Mouse (Mus musculus) gonadal fat pad, adult 2 months (tissue): ENCODE measurements around the gene Gale. TPM values are rescaled to one million over a fixed set of nuclear protein-coding genes. Genes with fewer than 3 reads are reported as not detected.

ENCODE experiments used
- DNase-seq: peaks from one replicate; pipeline ENCODE4 v3.0.0-alpha.2; 2012; ENCODE audit warnings: low read depth
- polyA plus RNA-seq: library from polyadenylated mRNA; depleted of rRNA; stranded (reverse); fragments of >200 nt; gene quantifications from 2 replicates; pipeline ENCODE4 v1.2.3, GENCODE M21; 2012

The Gale gene
- polyA plus RNA-seq, 1 experiment = 68.5 TPM

DNA sequence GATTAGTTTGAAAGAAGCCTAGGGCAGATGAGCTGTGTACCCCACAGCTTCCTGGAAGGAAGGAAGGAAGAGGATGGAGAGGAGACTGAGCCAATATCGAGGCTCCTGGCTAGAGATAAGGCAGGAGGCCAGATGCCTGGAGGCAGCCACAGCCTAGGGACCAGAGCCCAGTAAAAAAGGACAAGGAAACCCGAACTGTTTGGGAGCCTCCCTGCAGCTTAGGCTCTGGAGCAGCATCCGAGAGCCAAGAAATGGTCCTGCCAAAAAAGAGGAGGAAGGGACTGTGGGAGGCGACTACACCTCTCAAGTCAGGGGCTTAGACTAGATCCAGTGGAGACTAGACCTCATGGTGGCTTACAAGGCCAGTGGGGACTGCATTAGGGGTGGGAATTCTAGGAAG is 20.1 kb upstream of the Gale start:
- DNase-seq = no peak

DNA sequence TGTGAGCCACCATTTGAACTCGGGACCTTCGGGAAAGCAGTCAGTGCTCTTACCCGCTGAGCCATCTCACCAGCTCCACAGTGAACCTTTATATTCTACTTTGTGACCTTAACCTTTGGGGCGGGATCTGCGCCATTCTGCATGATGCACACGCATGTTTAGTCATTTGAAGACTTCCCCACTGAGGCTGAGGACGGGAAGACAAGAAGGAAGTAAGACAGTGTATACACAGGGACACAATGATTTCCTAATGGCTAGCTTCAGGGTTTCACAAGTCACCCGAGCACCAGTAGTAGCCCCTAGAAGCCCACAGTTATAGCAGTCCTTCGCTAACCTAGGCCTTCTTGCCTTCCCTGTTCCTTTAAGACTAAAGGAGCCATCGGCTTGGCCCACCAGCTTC is 17.8 kb upstream of the Gale start:
- no peak for DNase-seq

DNA sequence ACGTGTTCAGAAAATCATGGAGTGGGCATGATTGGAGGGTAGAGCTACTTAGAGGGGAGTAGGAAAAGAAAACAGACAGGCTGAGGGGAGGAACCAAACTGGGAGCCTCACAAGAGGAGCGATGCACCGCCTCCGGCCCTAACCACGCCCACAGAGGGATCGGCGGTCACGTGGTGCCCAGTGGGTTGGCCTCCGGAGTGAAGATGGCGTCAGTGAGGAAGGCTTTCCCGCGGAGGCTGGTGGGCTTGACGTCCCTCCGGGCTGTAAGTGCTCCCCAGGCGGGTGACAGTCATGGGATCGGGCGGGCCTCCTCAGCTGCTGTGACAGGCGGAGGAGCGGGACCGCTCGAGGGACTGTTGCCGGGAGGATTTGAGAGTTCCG is 17.3 kb upstream of the Gale start, which contains the start of gene Hmgcl:
Gene Hmgcl, plus strand, starts transcription at position 171 of the 381 bp plus-strand sequence.
- no peak for DNase-seq

DNA sequence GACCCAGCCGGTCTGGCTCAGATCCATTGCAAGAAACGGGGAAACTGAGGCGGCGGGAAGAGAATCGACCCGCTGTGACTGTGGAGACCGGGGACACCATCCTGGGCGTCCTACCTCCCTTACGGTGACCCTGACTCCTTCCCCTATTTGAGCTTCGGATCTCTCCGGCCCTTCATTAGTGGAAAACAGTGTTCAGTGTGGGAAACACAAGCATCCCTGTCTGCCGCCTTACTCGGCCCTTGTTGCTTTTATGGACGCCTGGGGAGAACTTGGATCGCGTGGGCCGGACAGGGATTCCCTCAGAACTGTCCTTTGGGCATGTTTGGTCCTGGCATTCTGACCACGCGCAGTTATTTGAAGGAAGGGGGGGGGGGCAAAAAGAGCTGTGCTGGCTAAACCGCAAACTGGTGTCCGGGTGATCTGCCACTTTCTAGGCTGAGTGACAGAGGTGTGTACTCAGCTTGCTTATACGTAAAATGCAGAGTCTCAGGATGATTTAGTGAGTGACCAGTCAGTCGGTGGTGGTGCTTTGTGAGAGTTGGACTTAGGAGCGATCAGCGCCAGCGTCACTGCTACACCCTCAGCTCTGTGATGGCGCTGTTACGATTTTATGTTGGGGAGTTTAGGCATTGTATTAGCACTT is 16.7 kb upstream of the Gale start:
- DNase-seq = no peak

DNA sequence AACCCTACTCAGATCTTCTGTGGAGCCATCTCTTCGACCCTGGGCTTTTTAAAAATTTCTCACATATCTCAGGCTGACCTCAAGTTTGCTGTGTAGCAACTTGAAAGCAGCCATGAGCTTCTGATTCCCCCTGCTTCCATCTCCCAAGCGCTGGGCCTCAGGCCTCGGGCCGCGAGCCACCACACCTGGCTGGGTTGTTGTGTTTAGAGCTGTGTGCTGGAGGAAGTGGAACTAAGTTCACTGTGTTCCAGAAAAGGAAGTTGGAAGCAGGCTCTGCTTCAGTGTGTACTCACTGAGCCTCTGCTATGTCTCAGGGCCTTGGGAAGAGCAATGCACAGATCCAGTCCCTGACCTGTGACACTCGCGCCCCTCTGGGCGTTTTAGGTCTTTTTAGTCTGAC is 15.4 kb upstream of the Gale start:
- DNase-seq = no peak

DNA sequence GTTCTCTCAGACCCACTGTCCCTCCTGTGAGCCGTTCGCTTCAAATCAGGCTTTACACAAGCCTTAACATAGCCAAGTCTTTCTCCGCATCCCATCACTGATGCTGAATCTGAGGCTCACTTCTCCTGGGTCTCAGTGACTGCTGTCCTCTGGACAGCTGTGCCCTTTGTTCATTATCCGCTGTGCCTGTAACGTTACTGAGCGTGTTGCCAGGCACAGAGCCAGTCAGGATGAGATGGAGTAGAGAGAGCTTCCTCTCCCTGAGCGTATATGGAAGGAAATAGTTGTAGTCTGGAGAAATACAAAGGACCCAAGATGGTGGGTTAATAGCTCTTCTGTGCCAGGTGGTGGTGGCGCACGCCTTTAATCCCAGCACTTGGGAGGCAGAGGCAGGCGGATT is 14.1 kb upstream of the Gale start:
- no peak for DNase-seq

DNA sequence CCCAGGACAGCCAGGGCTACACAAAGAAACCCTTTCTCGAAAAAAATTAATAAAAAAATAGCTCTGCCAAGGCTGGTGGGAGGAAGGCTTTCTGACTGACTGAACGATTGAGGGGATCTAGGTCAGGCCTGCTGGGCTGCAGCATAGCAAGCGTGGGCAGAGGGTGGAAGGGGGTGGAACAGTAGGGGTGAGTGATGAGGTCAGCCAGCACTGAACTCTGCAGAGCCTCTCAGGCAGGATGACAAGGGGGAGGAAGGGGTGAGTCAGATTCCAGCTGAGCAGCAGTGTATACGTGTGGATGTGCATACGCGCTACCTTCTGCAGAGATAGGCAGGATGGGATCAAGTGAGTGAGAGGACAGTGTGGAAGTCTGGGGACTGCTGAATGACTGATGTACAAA is 13.6 kb upstream of the Gale start:
- DNase-seq = no peak

DNA sequence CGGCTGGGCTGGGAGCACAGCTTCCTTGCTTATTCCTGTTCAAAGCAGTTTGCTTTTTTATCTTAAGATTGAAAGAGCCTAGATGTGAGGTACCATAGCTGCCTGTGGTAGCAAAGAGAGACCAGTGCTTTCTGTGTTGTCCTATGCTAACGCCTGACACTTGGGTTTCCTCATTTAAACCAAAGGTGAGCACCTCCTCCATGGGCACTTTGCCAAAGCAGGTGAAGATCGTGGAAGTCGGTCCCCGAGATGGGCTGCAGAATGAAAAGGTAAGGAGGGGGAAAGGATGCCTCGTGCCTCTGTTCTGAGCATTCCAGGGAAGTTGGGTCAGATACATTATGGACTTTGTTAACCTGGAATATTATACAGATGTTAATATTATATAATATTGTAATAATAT is 13.2 kb upstream of the Gale start:
- no peak for DNase-seq

DNA sequence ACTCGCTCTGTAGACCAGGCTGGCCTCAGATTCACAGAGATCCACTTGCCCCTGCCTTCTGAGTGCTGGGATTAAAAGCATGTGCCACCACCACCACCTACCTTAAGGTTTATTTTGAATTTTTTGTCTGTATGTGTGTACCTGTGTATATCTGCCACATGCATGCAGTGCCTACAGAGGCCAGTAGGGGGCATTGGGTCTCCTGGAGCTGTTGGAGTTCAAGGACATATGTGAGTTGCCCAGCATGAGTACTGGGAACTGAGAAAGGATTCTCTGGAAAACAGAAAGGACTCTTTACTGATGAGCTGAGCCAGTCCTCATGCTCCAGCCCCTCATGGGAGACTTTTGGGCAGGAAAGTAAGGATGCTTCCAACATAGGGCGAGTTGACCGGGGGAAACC is 12.0 kb upstream of the Gale start:
- no peak for DNase-seq

DNA sequence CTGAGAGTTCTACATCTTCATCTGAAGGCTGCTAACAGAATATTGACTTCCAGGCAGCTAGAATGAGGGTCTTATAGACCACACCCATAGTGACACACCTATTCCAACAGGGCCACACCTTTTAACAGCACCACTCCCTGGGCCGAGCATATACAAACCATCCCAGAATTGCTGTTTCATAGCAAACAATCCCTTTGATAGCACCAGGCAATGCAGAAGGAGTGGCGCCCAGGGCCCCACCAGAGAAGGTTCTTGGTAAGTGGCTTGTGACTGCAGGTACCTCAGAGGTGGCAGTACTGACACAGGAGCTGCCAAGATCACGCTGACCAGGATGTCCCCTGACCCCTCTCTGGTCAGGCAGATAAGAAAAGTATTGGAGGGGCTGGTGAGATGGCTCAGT is 10.3 kb upstream of the Gale start:
- no peak for DNase-seq

DNA sequence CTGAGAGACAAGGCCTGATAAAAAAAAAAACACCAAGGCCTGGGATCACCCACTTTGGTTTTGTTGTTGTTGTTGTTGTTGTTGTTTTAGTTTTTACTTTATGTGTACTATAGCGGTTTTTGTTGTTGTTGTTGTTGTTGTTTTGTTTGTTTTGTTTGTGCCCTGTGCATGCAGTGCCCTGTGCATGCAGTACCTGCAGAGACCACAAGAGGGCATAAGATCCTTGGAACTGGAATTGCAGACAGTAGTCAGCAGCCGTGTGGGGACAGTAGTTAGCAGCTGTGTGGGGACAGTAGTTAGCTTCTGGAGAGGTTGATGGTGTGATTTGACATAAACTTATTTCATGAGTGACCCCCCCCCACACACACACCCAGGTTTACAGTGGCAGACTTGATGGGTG is 9.3 kb upstream of the Gale start:
- DNase-seq = no peak

DNA sequence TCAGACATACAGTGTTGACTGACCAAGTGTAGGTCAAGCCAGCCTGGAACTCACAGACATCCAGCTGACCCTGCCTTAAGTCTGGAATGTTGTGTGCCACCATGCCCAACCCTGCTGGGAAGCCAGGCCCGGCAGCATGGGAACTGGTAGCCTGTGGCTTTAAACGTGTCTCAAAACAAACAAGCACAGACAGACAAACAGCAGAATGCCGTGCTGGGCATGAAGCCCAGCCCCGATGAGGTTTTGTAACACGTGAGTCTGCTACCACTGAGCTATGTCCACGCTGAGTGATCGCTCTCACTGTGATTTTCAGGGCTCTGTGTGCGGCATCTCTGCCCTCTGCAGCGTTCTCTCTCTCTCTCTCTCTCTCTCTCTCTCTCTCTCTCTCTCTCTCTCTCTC is 7.6 kb upstream of the Gale start:
- no peak for DNase-seq

DNA sequence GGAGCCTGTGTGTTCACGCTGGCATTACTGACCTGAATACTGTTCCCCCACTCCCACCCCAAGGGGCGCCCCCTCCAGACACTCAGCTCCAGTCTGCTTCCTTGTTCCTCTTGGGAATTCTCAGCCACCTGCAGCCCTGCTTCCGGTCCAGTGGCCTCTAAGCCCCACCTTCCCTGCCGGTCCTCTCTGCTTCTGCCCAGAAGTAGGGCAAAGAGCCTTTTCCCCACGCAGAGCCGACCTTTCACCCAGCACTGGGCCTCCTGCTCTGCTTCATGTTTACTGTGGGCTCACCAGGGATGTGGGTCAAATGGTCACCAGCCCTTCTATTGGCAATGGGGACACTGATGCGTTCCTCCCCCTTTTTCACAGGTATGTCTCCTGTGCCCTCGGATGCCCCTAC is 5.2 kb upstream of the Gale start:
- no peak for DNase-seq

DNA sequence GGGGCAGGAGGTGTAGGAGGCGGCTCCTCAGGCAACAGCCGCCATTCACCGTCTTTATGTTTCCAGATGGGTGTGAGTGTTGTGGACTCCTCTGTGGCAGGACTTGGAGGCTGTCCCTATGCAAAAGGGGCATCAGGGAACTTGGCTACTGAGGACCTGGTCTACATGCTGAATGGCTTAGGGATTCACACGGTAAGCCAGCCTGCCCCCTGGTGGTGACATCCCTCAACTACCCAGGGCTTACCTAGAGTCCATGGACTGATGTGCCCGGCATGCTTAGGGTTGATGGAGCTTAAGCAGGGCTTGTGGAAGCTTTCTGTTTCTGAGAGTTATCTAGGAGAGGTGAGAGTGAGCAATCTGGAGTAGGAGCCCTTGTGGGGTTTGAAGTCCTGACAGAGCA is 2.8 kb upstream of the Gale start:
- DNase-seq = no peak

DNA sequence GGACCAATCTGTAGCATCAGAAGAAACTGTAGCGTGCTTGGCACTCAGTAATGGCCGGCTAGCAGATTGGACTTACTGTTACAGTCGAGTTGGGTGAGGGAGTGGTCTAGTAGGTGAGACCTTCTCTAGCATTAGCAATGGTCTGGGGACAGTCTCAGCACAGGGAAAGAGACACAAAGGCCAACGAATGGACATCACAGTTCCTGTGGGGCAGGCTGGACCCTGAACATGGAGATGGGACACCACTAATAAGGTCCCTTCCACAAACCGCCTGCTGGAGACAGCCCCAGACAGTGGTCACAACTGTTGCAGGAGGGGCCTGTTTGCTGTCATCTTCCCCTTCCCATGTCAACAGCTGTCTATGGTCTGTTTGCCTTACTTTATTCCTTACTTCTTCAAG is 1.8 kb upstream of the Gale start:
- DNase-seq = no peak

DNA sequence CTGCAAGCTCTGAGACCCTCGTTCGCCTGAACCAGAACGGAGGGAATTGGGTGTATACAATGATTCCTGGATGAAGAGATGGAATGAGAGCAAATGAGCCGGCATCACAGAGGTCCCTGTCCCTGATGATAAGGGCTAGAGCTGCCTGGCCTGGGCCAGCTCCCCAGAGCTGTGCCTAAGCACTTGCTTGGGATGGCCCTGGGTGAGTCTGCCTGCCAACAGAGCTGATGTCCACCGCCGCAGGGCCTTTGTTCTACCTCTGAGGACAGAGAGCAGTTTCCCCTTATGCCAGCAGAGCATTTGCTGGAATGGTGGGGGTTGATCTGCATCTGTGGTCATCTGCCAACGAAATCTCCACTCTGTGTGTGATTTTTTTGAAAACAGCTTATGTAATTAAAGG is 1.3 kb upstream of the Gale start:
- DNase-seq = no peak

DNA sequence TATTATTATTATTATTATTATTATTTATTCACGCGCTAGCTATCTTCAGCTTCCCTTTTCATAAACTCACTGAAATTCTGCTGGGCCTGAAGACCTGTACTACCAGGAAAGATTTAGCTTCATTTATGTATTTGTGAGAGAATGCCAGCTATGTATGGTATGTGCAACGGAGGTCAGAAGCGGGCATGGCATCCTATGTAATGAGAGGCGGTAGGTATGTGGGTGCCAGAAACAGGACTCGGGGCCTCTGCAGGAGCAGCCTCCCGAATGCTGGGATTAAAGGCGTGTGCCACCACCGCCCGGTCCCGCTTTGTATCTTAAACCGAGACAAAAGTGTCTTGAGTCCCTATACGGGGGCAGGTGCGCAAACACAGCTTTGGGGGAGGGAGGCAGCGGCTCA is 581 bp upstream of the Gale start:
- DNase-seq = no peak

DNA sequence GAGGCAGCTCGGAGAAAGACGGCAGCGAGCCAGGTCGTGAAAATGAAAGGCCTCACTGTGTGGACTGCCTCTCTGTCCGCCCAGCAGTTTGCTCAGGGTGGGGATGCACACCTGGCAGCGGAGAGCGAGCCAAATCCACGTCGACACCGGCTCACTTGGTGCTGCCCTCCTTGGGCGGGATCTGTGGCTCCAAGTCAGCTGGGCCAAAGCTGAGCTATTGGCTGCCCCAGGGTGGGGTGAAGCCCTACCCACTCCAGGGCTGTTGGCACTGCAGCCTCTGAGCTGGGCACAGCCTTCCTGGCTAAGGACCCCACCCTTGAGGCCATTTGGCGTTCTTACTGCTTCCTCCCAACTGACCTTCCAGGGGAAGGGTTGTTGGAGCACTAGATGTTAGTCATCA is 899 bp downstream of the Gale start:
- no peak for DNase-seq

DNA sequence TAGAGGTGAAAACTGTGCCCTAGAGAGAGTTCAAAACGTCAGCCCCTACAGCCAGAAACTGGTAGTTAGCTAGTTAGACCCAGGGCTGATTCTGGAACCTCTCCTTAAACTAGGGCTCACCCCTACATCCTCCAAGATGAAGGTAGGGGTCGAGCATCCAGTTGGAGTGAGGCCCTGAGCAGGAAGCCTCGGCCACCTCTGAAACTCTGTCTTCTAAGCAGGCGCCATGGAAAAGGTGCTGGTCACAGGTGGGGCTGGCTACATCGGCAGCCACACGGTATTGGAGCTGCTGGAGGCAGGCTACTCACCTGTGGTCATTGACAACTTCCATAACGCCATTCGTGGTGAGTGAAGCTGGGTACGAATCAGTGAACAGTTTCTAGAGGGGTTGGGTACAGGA is 1.6 kb downstream of the Gale start:
- no peak for DNase-seq

DNA sequence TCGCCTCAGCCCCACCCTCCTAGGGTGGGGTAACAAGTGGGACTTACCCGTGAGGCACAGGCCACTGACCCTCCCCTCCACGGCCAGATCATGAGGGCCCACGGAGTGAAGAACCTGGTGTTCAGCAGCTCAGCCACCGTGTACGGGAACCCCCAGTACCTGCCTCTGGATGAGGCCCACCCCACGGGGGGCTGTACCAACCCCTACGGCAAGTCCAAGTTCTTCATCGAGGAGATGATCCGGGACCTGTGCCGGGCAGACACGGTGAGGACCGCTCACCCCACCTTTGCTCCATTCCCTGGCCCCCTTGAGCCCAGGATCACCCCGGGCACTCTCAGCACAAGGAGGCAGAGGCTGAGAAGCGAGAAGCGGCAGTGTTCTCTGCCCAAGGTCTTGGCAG is 2.8 kb downstream of the Gale start:
- no peak for DNase-seq

DNA sequence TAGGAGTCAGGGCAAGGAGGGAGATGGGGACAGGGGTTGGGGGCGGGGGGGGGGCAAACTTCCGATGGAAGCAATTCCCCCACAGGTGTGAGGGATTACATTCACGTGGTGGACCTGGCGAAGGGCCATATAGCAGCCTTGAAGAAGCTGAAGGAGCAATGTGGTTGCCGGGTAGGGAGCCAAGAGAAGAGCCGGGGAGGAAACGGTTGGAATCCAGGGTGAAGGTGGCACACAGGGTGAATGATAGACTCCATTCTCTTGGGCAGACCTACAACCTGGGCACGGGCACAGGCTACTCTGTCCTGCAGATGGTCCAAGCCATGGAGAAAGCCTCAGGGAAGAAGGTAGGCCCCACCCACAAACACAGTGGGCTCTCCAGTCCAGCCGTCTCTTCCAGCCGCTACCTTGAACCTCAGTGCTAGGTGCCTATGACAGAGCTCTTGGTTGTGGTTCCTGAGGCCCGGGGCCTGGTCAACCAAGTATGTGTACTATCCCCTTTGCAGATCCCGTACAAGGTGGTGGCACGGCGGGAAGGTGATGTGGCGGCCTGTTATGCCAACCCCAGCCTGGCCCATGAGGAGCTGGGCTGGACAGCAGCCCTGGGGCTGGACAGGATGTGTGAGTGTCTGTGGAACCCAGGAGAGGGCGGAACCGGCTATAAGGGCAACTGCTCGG is 3.7 kb downstream of the Gale start:
- DNase-seq = no peak

DNA sequence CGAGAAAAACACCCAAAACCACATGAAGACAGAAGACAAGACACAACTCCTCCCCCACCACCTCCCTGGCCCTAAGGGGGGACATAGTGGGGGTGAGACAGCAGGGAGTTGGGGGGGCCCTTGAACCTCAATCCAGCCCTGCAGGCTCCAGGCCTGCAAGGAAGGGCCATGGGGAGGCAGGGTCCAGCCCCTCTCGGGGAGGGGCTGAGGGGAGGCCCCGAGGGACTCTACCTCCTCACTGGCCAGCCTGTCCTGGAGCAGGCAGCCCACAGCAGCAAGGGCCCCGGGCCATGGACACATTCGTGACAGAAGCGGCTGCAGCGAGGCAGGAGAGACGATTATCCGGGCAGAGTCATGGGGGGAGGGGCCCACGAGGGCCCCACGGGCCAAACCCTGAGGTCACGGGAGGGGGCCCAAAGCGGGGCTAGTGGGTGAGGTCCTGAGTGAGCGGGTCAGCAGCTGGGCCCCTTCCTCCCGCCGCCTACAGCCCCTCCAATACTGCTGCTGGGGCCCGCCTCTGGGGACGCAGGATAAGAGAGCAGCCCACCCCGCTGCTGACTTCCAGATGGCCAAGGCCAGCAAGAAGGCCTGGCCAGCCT is 4.8 kb downstream of the Gale start:
- DNase-seq = no peak

DNA sequence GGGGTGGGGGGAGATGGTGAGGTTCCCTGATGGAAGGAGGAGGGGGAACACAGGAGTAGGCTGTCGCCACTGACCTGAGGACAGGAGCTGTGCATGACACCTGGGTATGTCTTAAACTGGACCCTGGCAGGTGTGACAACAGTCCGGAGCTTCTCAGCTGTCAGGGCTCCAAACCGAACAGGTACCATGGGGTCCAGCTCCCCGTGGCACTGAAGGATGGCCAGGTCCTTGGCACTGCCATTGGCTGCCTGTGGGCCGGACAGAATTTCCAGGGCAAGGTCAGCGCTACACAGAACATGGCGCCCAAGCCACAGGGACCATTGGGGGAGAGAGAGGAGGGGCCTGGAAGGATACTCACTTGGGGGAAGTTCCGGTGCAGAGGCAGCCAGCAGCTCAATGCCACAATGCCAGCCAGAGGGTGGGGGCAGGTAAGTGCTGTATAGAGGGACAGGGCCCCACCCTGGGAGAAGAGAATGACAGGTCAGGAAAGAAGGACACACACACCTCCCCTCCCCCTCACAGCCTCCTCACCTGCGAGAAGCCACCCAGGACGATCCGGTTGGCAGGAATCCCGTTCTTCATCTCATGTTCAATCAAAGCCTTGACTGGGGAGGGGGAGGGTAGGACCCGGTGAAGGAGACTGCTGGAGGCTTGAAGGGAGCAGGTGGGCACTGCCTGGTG is 5.7 kb downstream of the Gale start:
- no peak for DNase-seq
